Mouse (Mus musculus): ENCODE results near the gene Naip1. TPM values are rescaled to one million over a fixed set of nuclear protein-coding genes. Genes with fewer than 3 reads are reported as not detected.
"Not testable (repeated sequence)": the region's sequence is repeated elsewhere in the genome, so short reads cannot be mapped to it uniquely, and the experiment has no call there.

Gene Naip1
- polyA plus RNA-seq, 1 experiment from 2014 or later, result not detected

DNA sequence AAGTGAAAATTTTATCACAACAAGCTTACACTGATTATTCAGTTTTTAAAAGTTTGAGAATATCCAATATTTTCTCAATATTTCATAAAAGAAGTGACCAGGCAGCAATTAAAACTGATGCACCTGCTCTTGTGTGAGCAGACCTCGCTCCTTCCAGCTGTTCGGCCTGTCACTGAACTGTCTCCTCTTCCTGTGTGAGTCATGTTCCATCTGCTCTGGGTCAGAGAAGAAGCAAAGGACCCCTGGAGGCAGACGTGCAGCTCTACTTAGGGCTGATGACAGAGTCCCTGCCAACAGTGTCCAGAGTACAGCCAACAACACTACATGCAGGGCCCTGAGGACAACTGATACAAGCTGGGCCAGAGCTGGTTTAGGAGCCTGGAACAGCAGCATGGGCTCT is 12.6 kb downstream of the Naip1 start:
- Histone ChIP-seq H3K27ac (no peak overlapping the region), H3K27me3 (no peaks in the 10 kb centered on the region), H3K36me3 (no peaks in the 10 kb centered on the region), H3K4me1 (no peaks in the 10 kb centered on the region), H3K4me3 (replicated peaks) (no peak overlapping the region), H3K4me2 (no peak overlapping the region), H3K9me3 (replicated peaks) (no peaks in the 10 kb centered on the region), H3K9ac (no peak overlapping the region)
- no peak for ATAC-seq (replicated peaks; ENCODE audit: low FRiP score)
- 72% methylated on average over 3 of the region's 3 CpGs for WGBS

DNA sequence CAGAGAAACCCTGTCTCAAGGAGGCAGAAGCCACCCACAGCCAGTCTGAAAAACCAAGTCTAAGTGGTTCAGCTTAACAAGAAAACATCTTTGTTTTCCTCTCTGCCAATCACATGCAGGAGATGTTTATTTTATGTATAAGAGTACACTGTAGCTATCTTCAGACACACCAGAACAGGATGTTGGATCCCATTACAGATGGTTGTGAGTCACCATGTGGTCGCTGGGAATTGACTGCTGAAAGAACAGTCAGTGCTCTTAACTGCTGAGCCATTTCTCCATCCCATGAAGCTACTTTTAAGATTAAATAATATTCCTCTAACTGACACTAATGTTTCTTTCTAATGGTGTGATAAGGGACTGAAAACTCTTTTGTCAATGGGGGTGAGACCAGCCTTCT is 14.0 kb downstream of the Naip1 start:
- H3K4me3 ChIP-seq (replicated peaks), result no peak overlapping the region
- H3K27me3 ChIP-seq, result no peaks in the 10 kb centered on the region
- H3K27ac ChIP-seq, result no peak overlapping the region
- H3K4me2 ChIP-seq, result no peak overlapping the region
- H3K9ac ChIP-seq, result no peak overlapping the region
- H3K4me1 ChIP-seq, result no peaks in the 10 kb centered on the region
- ATAC-seq (replicated peaks; ENCODE audit: low FRiP score), result no peak
- WGBS, result 50% methylated on average over 1 of the region's 1 CpGs
- H3K36me3 ChIP-seq, result no peaks in the 10 kb centered on the region
- no peaks in the 10 kb centered on the region for H3K9me3 ChIP-seq (replicated peaks)

DNA sequence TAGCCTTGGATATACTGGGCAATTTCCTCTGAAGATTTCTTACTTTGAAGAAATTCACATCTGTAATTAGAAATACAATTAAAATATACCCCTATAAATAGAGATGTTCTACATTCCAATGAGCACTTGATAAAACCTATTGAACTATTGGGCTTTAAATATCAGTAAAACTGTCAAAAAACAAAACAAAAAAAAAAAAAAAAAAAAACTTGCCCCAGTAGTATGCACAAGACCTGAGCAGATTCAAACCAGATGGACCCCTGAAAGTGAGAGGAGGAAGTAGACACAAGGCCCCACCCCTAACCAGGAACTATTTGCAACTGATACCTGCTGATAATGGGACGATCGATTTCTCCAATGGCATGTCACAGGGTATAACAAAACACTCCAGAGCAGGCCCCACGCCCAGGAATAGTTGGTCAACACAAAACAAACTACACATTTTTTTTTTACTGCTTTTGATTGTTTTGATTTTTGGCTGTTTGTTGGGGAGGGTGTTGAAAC is 15.3 kb downstream of the Naip1 start:
- Histone ChIP-seq H3K9me3 (replicated peaks) (no peaks in the 10 kb centered on the region), H3K4me2 (no peak overlapping the region), H3K27me3 (no peaks in the 10 kb centered on the region), H3K27ac (no peak overlapping the region), H3K36me3 (no peaks in the 10 kb centered on the region), H3K4me3 (replicated peaks) (no peak overlapping the region), H3K9ac (no peak overlapping the region), H3K4me1 (no peaks in the 10 kb centered on the region)
- 76% methylated on average over 3 of the region's 3 CpGs for WGBS
- no peak for ATAC-seq (replicated peaks; ENCODE audit: low FRiP score)

DNA sequence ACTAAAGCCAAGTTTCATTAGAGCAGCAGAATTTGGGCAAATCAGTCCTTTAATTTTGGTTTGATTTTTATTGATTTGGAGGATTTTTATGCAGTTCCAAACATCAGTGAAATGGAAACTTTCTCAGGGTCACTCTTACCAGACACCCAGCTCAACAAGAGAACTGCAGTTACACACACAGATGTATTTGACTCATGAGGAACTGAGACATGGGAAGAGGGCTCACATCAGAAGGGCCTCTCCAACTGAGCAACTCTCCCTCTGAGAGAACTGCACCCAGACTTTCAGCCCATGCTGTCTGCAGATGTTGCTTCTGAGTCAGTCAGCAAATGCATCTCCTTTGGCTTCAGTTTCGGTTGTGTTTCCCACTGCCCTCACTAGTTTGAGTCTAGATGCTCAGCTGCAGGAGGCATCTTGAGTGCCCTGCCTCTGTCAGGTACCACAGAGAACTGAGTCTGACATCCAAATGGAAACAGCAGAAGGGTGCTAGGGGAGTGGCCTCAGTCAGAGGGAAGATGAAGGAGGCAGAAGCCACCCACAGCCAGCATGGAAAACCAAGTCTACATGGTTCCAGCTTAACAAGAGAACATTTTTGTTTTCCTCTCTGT is 16.0 kb downstream of the Naip1 start:
- not testable (repeated sequence) for H3K4me1 ChIP-seq; H3K36me3 ChIP-seq; H3K27me3 ChIP-seq; H3K27ac ChIP-seq; ATAC-seq (replicated peaks; ENCODE audit: low FRiP score); H3K9ac ChIP-seq; H3K4me3 ChIP-seq (replicated peaks); H3K4me2 ChIP-seq; H3K9me3 ChIP-seq (replicated peaks)
- 86% methylated on average over 1 of the region's 1 CpGs for WGBS

DNA sequence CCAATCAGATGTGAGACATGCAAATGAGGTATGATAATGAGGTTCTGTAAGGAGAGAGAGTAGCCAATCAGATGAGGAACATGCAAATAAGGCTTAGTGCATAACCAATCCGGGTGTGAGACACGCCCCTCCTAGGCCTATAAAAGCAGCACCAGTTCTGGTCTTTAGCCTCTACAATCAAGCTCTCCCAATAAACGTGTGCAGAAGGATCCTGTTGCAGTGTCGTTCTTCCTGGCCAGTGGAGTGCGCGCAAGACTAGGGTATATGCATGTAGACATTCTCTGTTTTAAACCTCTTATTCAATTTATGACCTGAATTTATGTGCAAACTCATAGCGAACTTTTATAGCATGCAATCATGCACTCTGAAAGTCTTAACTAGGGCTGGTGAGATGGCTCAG is 32.7 kb downstream of the Naip1 start:
- not testable (repeated sequence) for H3K9me3 ChIP-seq (replicated peaks); H3K36me3 ChIP-seq; H3K9ac ChIP-seq; H3K27me3 ChIP-seq; ATAC-seq (replicated peaks; ENCODE audit: low FRiP score); H3K27ac ChIP-seq; H3K4me3 ChIP-seq (replicated peaks); H3K4me1 ChIP-seq; H3K4me2 ChIP-seq
- WGBS, result 88% methylated on average over 7 of the region's 7 CpGs

DNA sequence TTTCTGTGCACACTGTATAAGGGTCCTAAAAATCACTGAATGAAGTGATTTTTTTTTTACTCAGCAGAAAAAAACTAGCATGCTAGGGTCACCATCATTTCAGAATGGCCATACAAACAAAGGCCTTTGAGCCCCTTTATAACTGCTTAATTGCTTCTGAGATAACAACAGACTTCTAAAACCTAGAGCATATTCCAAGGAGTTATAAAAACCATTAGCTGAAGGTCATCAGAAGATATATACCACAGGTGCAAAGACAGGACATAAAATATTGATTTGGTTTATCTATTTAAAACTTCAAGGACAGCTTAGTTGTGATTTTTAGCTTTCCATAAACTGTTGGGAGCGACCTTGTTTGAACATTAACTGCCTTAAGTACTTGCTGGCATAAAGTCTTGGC is 38.2 kb downstream of the Naip1 start:
- no peak for ATAC-seq (replicated peaks; ENCODE audit: low FRiP score)
- no peak overlapping the region for H3K4me3 ChIP-seq (replicated peaks)
- H3K4me1 ChIP-seq, result no peaks in the 10 kb centered on the region
- H3K9ac ChIP-seq, result no peak overlapping the region
- no peaks in the 10 kb centered on the region for H3K27me3 ChIP-seq
- H3K4me2 ChIP-seq, result no peak overlapping the region
- 76% methylated on average over 1 of the region's 1 CpGs for WGBS
- no peaks in the 10 kb centered on the region for H3K36me3 ChIP-seq
- H3K9me3 ChIP-seq (replicated peaks), result no peaks in the 10 kb centered on the region
- H3K27ac ChIP-seq, result no peak overlapping the region

DNA sequence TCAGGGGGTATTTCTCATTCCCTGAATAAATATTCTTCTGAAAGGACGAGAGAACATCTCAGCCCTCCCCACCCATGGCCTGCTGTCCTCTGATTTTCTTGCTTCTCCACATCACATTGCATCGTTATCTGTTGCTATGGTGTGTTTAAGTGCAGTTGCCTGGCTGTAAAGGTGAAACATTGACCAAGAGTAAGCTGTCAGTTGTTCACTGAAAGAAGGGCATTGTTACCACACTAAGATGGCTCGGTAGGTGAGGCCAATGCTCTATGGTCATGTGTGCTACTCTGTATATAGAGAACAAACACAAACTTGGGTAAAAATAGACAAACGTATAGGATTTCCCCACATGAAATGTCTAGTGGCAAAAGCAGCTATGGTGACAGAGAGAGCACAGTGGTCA is 42.8 kb downstream of the Naip1 start:
- Histone ChIP-seq H3K27ac (no peak overlapping the region), H3K9me3 (replicated peaks) (no peaks in the 10 kb centered on the region), H3K36me3 (no peaks in the 10 kb centered on the region), H3K9ac (no peak overlapping the region), H3K27me3 (no peaks in the 10 kb centered on the region), H3K4me3 (replicated peaks) (no peak overlapping the region), H3K4me1 (no peaks in the 10 kb centered on the region), H3K4me2 (no peak overlapping the region)
- no peak for ATAC-seq (replicated peaks; ENCODE audit: low FRiP score)
- WGBS, result 87% methylated on average over 4 of the region's 4 CpGs

DNA sequence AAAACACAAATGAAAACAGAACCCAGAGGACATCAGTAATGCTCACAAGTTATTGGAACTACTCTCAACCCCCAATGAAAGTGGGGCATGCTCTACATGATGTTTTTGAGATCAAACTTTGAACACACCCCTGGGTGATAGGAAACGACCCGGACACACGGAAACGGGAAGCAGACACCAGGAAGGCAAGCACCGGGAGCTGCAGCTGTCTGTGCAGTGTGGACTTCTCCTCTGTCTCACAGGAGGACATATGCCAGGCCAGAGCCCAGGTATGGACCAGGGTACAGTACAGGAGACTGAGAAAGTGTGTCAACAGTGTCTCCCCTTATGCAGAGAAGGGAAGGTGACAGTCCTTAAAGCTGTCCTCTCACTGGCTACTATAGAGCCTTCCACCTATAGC is 43.5 kb downstream of the Naip1 start:
- H3K4me2 ChIP-seq, result no peak overlapping the region
- H3K4me3 ChIP-seq (replicated peaks), result no peak overlapping the region
- H3K36me3 ChIP-seq, result no peaks in the 10 kb centered on the region
- H3K27ac ChIP-seq, result no peak overlapping the region
- H3K9ac ChIP-seq, result no peak overlapping the region
- H3K9me3 ChIP-seq (replicated peaks), result no peaks in the 10 kb centered on the region
- no peaks in the 10 kb centered on the region for H3K27me3 ChIP-seq
- no peak for ATAC-seq (replicated peaks; ENCODE audit: low FRiP score)
- WGBS, result 86% methylated on average over 5 of the region's 5 CpGs
- H3K4me1 ChIP-seq, result no peaks in the 10 kb centered on the region

DNA sequence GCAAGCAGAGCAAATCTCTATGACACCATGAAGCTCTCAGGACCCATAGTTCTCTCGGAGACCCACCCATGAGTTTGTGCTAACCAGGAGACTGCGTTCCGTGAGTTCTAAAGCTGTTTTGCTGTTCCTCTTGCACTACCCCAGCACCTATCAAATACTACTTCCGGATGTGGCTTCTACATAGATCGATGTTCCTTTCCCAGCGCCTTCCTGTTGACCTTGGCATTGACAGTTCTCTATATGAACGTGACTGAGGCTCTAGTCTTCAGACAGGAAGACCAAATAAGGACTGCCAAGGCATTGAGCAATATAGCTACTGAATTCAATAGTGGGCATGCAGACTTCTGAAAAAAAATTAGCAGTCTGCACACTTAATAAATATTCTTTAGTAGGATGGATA is 44.4 kb downstream of the Naip1 start:
- Histone ChIP-seq H3K4me2 (no peak overlapping the region), H3K36me3 (no peaks in the 10 kb centered on the region), H3K27me3 (no peaks in the 10 kb centered on the region), H3K27ac (no peak overlapping the region), H3K4me3 (replicated peaks) (no peak overlapping the region), H3K9me3 (replicated peaks) (no peaks in the 10 kb centered on the region), H3K9ac (no peak overlapping the region), H3K4me1 (no peaks in the 10 kb centered on the region)
- no peak for ATAC-seq (replicated peaks; ENCODE audit: low FRiP score)
- WGBS, result 74% methylated on average over 7 of the region's 7 CpGs

DNA sequence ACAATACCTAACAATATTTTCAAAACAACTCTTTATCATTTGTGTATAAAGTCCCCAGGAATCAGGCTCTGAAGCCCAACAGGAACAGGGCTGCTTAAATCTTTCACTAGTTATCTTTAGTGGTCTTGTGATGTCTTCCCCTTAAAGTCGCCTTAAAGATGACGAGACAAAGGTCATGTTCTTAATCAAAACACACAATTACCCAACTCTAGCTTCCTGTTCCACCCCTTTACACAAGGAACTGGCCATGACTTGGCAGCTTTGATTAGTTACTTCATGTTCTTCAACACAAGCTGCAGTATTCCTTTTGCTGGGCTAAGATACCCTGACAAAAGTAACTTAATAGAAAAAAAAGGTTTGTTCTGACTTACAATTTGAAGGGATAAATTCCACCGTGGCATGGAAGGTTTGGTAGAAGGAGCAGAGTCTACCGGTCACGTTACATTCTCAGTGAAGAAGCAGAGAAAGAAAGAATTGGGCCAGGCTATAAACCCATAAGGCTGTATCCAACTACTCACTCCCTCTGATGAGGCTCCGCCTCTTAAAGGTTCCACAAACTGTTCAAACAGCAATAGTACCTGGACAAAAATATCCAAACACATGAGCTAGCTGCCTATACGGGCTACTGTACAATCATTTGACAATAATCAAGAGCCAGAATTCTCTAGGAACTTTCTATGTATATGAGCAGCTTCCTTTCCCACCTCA is 49.6 kb downstream of the Naip1 start:
- H3K36me3 ChIP-seq; H3K27ac ChIP-seq; H3K9me3 ChIP-seq (replicated peaks); H3K27me3 ChIP-seq; H3K9ac ChIP-seq; ATAC-seq (replicated peaks; ENCODE audit: low FRiP score); H3K4me1 ChIP-seq; H3K4me3 ChIP-seq (replicated peaks); H3K4me2 ChIP-seq: not testable (repeated sequence)
- 74% methylated on average over 7 of the region's 7 CpGs for WGBS

DNA sequence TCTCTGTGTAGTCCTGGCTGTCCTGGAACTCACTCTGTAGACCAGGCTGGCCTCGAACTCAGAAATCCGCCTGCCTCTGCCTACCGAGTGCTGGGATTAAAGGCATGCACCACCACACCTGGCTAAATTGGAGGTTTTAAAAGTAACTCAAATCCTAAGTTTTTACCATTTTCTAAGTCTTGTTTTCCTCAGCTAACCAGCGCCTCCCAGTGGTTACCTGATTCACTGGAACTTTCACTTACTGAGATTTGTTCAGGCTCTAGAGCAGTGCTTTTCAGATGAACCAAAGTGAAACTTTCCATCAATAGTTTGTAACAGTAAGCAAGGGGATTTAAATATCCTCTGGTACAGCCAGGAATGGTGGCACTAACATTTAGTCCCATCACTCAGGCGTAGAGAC is 61.6 kb downstream of the Naip1 start:
- H3K4me3 ChIP-seq (replicated peaks); H3K9ac ChIP-seq; H3K9me3 ChIP-seq (replicated peaks); H3K4me1 ChIP-seq; H3K27ac ChIP-seq; H3K4me2 ChIP-seq; H3K36me3 ChIP-seq; H3K27me3 ChIP-seq; ATAC-seq (replicated peaks; ENCODE audit: low FRiP score): not testable (repeated sequence)
- 25% methylated on average over 5 of the region's 5 CpGs for WGBS

DNA sequence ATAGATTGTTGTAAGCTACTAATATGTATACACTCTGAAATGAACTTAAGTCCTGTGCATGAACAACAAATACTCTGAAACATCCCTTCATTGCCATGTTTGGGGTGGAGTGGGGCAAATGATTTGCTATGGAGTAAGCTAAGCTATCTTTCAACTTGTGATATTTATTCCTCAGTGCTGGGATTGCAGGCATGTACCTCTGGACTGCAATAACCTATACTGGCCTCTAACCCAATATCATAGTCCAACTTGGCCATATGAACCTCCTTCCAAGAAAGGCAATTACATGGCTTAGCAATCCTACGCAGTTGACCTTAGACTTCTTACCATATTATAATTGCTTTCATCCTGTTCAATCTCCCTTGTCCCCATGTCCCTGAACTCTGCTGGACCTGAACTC is 82.1 kb downstream of the Naip1 start:
- Histone ChIP-seq H3K4me1 (no peaks in the 10 kb centered on the region), H3K9me3 (replicated peaks) (no peaks in the 10 kb centered on the region; the same call in 1 of the 2 replicates), H3K27ac (no peak overlapping the region), H3K27me3 (no peaks in the 10 kb centered on the region), H3K4me2 (no peak overlapping the region), H3K9ac (no peak overlapping the region), H3K36me3 (no peaks in the 10 kb centered on the region), H3K4me3 (replicated peaks) (no peak overlapping the region)
- WGBS, result 95% methylated on average over 1 of the region's 1 CpGs
- no peak for ATAC-seq (replicated peaks; ENCODE audit: low FRiP score)

Data from kidney, embryonic 15.5 days (tissue).